Mouse (Mus musculus): ENCODE data around the gene Enpp1. TPM values are rescaled to one million over a fixed set of nuclear protein-coding genes. Genes with fewer than 3 reads are reported as not detected.

Enpp1 gene
- total and polyA plus RNA-seq, 3 experiments, result 0.12 to 0.15 TPM; not detected in 1

DNA sequence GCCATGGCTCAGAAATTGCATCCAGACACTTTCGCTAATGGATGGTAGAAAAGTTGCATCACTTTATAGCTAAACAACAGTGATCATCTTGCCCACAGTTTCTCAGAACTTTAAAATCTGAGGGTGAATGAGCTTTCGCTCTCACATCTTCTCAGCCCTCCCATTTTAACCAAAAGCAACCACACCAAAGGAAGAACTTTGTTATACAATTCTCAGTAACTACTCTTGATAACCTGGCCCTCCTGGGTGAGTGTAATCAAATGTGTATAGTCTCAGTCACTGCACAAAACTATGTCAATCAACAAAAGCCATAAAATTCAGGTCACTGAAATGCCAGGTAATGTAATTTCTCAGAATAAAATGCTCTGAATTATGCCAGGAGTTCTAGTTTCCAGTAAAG is 39.0 kb downstream of the Enpp1 start:
- Histone ChIP-seq H3K4me1 (ENCODE audit: control insufficient read depth in 1 of 2, insufficient read depth in 2 of 2, low read length in 2 of 2) (no peaks in the 10 kb centered on the region), H3K9ac (ENCODE audit: control insufficient read depth, low read depth, low read length, poor library complexity, severe bottlenecking) (no peak overlapping the region), H3K79me2 (ENCODE audit: control insufficient read depth, insufficient read depth, low read length, poor library complexity) (no peaks in the 10 kb centered on the region), H3K27ac (ENCODE audit: control insufficient read depth, low read depth, low read length) (no peak overlapping the region), H3K36me3 (ENCODE audit: control insufficient read depth in 1 of 2, insufficient read depth in 2 of 2, low read length in 2 of 2) (no peaks in the 10 kb centered on the region), H3K4me3 (ENCODE audit: control insufficient read depth in 1 of 2, insufficient read depth in 1 of 2, low read depth in 2 of 2, low read length in 2 of 2) (no peak overlapping the region), H3K9me3 (replicated peaks; ENCODE audit: insufficient read depth, low read length) (no peaks in the 10 kb centered on the region), H3K27me3 (ENCODE audit: control insufficient read depth in 1 of 2, insufficient read depth in 2 of 2, low read length in 2 of 2) (no peaks in the 10 kb centered on the region; a peak in 1 of 4 replicates)
- no peak for DNase-seq (ENCODE audit: low read depth, low spot score)
- TF ChIP-seq E2F4 (IDR thresholded peaks at IDR 0.05; ENCODE audit: borderline replicate concordance, low read depth, low read length), result no peak
- TF ChIP-seq GABPA (IDR thresholded peaks at IDR 0.05; ENCODE audit: low read depth, low read length), result no peak
- no peak for TF ChIP-seq CHD2 (IDR thresholded peaks at IDR 0.05; ENCODE audit: low read length)
- no peak for TF ChIP-seq POLR2AphosphoS2 (IDR thresholded peaks at IDR 0.05; ENCODE audit: low read length)
- TF ChIP-seq CTCF (IDR thresholded peaks at IDR 0.05 in 2 of 3, conservative IDR thresholded peaks at IDR 0.05 in 1 of 3; ENCODE audit: control insufficient read depth in 1 of 3, insufficient read depth in 1 of 3, low read depth in 2 of 3, low read length in 3 of 3, poor library complexity in 1 of 3, severe bottlenecking in 1 of 3), result no peak
- TF ChIP-seq POLR2AphosphoS5 (IDR thresholded peaks at IDR 0.05; ENCODE audit: borderline replicate concordance, low read depth, low read length), result no peak
- no peak for TF ChIP-seq BHLHE40 (IDR thresholded peaks at IDR 0.05; ENCODE audit: borderline replicate concordance, low read depth, low read length)
- no peak for TF ChIP-seq TAL1 (IDR thresholded peaks at IDR 0.05; ENCODE audit: low read length)
- no peak for TF ChIP-seq USF1 (IDR thresholded peaks at IDR 0.05; ENCODE audit: low read depth, low read length)
- no peak for TF ChIP-seq RCOR1 (IDR thresholded peaks at IDR 0.05; ENCODE audit: low read depth, low read length)
- no peak for TF ChIP-seq MEF2A (IDR thresholded peaks at IDR 0.05; ENCODE audit: extremely low read depth, insufficient replicate concordance, low read depth, low read length, poor library complexity, severe bottlenecking)
- no peak for TF ChIP-seq ZC3H11A (IDR thresholded peaks at IDR 0.05; ENCODE audit: low read depth, low read length)
- TF ChIP-seq NELFE (IDR thresholded peaks at IDR 0.05; ENCODE audit: low read depth, low read length), result no peak
- TF ChIP-seq SIN3A (IDR thresholded peaks at IDR 0.05; ENCODE audit: low read length), result no peak
- no peak for TF ChIP-seq MYB (IDR thresholded peaks at IDR 0.05; ENCODE audit: low read depth, low read length)
- no peak for TF ChIP-seq MAX (IDR thresholded peaks at IDR 0.05; ENCODE audit: low read length)
- TF ChIP-seq GATA1 (IDR thresholded peaks at IDR 0.05; ENCODE audit: low read depth, low read length), result no peak
- no peak for TF ChIP-seq UBTF (IDR thresholded peaks at IDR 0.05; ENCODE audit: borderline replicate concordance, insufficient read depth, low read depth, low read length)
- no peak for TF ChIP-seq KAT2A (conservative IDR thresholded peaks at IDR 0.05; ENCODE audit: low read depth, low read length)
- TF ChIP-seq JUND (IDR thresholded peaks at IDR 0.05; ENCODE audit: low read depth, low read length), result no peak

- no peak overlapping the region for H3K27ac ChIP-seq (ENCODE audit: control insufficient read depth, low read depth, low read length)
- TF ChIP-seq ELF1 (IDR thresholded peaks at IDR 0.05; ENCODE audit: low read depth, low read length) (no peak), ZMIZ1 (IDR thresholded peaks at IDR 0.05; ENCODE audit: low read depth, low read length) (no peak), MYB (IDR thresholded peaks at IDR 0.05; ENCODE audit: low read depth, low read length) (no peak), TCF12 (IDR thresholded peaks at IDR 0.05; ENCODE audit: low read depth, low read length) (no peak), CHD2 (IDR thresholded peaks at IDR 0.05; ENCODE audit: low read length) (no peak), MAX (IDR thresholded peaks at IDR 0.05; ENCODE audit: low read length) (no peak), CHD1 (IDR thresholded peaks at IDR 0.05; ENCODE audit: low read depth, low read length) (no peak), MXI1 (IDR thresholded peaks at IDR 0.05; ENCODE audit: low read depth, low read length) (no peak), UBTF (IDR thresholded peaks at IDR 0.05; ENCODE audit: borderline replicate concordance, insufficient read depth, low read depth, low read length) (no peak), EP300 (IDR thresholded peaks at IDR 0.05; ENCODE audit: low read depth in 1 of 2, low read length in 2 of 2) (no peak), POLR2AphosphoS5 (IDR thresholded peaks at IDR 0.05; ENCODE audit: borderline replicate concordance, low read depth, low read length) (no peak), TBP (IDR thresholded peaks at IDR 0.05; ENCODE audit: low read depth, low read length) (no peak)
- DNase-seq (ENCODE audit: low read depth, low spot score), result no peak
- no peaks in the 10 kb centered on the region for H3K9me3 ChIP-seq (replicated peaks; ENCODE audit: insufficient read depth, low read length)
- no peaks in the 10 kb centered on the region; a peak in 1 of 4 replicates for H3K27me3 ChIP-seq (ENCODE audit: control insufficient read depth in 1 of 2, insufficient read depth in 2 of 2, low read length in 2 of 2)
- no peak overlapping the region for H3K9ac ChIP-seq (ENCODE audit: control insufficient read depth, low read depth, low read length, poor library complexity, severe bottlenecking)
- no peak overlapping the region for H3K4me3 ChIP-seq (ENCODE audit: control insufficient read depth in 1 of 2, insufficient read depth in 1 of 2, low read depth in 2 of 2, low read length in 2 of 2)
- no peaks in the 10 kb centered on the region for H3K79me2 ChIP-seq (ENCODE audit: control insufficient read depth, insufficient read depth, low read length, poor library complexity)
- no peaks in the 10 kb centered on the region for H3K36me3 ChIP-seq (ENCODE audit: control insufficient read depth in 1 of 2, insufficient read depth in 2 of 2, low read length in 2 of 2)
- no peaks in the 10 kb centered on the region for H3K4me1 ChIP-seq (ENCODE audit: control insufficient read depth in 1 of 2, insufficient read depth in 2 of 2, low read length in 2 of 2)
Observed at GRCm38 (mm10) chr10:24670548-24670947, 41.4 kb downstream of the Enpp1 start.

Data from MEL (cell line).